Mouse (Mus musculus): ENCODE data around the gene Psmd13. TPM values are rescaled to one million over a fixed set of nuclear protein-coding genes. Genes with fewer than 3 reads are reported as not detected.

The Psmd13 gene
- 10 to 100 TPM; 85.3 to 96.3 (median 89.9) TPM for total RNA-seq (2022)

DNA sequence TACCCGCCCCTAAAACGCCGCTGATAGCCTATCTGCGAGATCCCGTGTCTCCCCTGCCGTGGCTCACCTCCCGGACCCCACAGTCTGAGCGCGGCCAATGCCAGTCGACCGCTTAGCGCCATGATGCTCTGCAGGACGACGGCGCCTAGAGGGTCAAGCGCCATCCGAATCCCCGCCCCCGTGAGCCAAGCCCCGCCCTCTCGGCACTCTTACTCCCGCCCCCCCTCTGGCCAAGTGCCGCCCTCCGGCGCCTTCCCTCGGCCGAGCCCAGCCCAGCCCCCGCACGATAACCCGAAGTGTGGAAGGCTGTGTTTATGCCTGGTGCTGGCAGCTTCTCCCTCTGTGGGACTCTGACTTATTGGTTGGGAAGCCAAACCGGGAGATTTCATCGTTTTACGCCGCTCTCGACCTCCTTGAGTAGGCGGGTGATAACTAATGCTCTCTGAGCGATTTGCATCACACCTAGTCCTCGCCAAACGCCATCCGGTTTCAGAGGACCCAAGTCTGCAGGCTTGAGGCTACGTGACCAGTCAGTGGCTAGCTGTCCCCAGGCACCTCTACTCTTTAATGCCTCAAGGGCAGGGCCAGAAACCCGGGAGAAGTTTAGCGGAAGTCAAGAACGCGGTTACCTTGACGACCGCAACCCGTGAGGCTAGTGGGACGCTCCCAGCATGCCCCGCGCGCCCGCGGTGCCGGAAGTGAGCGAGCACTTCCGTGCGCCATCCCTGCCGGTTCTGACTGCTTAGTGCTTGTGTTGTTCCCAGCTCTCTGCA lies at the start of gene Psmd13, which contains the start of gene Sirt3:
TSS of gene Psmd13 (plus strand) at position 273 of the 773 bp plus-strand sequence.
TSS of gene Sirt3 (minus strand) at position 614 of the 773 bp plus-strand sequence.
- peak; percentile 85 to 90 for DNase-seq (ENCODE audit: low spot score in 2 of 2)

DNA sequence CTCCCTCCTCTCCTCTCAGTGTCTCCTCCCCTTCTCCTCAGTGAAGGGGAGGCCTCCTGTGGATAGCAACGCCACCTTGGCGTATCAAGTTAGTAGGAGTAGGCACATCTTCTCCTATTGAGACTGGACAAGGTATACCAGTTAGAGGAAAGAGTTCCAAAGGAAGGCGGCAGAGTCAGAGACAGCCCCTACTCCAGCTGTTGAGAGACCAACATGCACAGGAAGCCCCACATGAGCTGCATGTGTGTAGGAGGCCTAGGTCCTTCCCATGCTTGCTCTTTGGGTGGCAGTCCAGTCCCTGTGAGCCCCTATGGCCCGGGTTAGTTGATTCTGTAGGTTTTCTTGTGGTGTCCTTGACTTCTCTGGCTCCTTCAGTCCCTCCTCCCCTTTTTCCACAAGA lies 48.4 kb upstream of the Psmd13 start:
- no peak for DNase-seq (ENCODE audit: low spot score in 2 of 2)

DNA sequence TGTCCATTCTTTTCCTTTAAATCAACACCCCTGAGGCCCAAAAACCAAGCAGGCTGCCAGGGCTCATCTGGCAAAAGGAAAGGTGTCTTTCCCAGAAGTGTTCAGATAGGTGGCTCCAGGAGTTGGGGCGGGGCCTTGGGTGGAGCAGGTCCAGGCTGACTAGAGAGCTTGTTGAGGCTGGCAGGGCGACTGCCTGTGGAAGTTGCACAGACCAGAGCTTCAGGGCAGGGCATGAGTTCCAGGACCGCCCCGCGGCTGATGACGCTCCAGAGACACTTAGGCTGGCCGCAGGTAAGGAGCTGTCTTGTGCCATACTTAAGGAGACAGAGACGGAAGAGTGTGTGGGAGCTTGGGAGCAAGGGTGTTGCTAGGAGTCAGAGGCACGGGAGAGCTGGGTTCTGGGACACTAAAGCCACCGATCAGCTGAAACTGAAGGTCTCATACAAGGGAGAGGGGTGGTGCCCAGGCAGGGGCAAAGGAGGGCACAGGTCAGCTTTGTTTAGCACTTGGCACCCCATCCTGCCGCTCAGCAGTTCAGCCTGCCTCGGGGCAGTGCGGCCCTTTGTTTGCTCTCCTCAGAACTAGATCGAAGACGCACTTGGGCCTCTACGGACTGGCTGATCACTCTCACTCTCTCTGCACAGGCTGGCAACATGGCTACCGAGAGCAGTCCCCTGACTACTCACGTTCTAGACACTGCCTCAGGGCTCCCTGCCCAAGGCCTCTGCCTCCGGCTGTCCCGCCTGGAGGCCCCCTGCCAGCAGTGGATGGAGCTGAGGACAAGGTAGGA lies 46.6 kb upstream of the Psmd13 start, which contains the start of gene Urah:
TSS of gene Urah (plus strand) at position 51 of the 790 bp plus-strand sequence.
- DNase-seq (ENCODE audit: low spot score in 2 of 2) = no peak

DNA sequence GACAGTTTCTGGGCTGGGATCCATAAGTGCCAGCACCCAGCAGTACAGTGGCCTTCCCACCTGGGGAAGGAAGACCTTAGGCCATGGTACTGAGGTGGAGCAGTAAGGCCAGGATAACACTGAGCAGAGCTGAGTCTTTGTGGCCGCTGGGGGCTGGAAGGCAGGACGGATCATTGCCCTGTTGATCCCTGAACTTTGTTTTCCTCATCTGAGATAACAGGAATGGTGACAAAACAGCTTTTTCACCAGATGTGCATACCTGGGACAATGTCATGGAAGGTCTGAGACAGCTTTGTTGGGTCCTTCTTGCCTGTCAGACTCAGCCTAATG lies 46.0 kb upstream of the Psmd13 start:
- no peak for DNase-seq (ENCODE audit: low spot score in 2 of 2)

DNA sequence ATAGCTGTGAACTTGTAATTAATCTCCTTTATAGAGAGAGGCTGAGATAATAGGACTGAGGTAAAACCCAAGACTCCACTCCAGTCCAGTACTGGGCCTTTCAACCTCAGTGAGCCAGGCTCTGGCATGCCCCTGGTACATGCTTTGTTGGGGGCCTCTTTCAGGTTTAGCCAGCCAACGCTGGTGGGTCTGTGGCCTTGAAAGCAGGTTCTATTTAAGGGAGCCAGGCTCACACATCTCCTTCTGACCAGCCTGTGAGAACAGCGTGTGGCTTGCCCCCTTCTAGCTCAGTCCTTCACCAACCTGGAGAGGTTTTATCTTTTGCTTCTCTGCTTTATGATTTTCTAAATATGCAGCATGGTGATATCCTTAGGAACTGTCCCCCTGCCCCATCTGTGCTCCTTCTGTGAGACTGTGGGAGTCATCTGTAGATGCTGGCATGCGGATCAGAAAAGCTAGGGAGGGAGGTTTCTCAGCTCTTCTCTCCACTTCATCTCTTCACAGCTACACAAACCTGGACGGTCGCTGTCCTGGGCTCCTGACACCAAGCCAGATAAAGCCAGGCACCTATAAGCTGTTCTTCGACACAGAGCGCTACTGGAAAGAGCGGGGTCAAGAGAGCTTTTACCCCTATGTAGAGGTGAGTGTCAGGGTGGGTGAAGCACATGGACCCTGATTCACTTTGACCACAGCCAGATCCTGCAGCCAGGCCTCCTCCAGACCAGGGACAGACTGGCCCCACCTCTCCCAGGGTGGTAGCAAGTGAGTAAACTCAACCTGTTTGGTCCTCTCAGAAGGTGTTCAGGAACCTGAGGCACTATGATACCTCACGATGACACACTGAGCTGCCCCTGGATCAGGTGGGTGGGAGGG lies 45.3 kb upstream of the Psmd13 start:
- DNase-seq (ENCODE audit: low spot score in 2 of 2) = no peak

DNA sequence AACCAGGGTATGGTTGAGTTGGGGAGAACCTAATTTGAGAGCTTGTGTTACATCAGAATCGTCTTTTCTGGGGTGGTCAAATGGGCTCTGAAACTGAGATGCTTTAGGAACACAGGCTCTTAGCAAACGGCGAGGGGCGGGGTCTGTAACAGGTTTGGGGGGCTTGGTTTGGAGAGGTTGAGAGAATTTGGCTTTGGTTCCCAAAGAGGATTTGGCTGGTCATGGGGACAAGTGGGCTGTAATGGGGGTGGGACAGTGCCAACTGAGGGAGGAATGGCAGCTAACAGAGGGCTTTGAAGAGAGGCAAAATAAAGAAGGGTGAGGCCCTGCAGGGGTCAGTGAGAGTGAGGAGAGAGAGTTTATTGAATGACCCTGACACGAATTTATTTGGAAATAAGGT lies 42.2 kb upstream of the Psmd13 start:
- DNase-seq (ENCODE audit: low spot score in 2 of 2) = no peak

DNA sequence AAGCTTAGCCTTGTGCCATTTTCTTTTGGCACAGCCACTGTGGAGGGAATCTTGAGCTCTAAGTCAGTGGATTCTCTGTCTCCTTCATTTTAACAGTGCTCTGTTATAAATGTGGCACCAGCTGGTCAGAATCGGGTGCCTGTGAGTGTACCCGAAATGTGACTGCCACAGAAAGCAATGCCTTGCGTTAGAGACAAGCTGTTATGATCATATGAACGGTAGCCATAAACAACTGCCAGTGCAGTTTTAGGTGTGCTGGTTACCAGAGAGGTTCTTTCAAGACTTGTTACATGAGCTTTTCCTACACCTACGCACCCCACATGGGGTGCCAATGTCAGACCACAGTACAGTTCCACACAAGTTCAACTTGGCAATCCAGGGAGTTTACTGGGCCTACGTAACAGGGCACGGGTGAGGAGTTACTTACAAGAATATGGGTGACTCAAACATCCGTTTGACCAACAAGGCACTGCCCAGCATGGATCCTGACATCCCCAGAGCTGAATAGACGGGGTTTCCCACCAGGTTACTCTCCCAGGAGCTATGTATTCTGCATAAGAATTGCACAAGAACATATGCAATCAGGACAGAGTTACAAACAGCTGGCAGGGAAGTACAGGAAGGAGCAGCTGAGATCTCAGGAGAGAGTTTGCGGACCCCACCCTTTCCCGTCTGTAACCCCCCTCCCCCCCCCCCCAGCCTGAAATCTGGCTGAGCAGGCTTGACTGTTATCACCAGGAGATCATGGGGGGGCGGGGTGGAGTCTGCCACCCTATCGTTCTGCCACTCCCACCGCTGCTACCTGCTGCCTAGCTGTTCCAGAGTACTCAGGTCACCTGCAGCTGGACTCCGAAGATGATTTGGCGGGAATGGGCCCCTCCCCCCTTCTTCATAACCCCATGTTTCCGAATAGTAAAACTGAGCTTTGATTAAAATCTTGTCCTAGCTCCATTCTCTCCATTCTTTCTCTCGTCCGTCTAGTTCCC lies 40.7 kb upstream of the Psmd13 start:
- no peak for DNase-seq (ENCODE audit: low spot score in 2 of 2)

DNA sequence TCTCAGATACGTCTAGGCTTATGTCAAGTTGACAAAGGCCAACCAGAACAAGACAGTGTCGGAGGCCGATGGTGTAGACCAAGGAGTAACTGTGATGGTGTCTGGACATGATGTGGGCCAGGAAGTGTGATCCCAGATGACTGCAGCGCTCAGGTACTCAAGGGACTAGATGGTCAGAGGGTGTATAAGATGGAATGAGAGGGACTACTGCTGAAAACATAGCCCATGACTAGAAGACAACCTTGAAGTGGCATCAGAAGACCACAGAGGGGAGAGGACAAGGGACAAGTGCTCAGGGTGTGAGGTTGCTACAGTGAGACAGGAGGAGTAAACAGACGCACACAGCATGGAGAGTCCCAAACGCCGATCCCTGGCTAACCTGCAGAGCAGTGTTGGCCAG lies 38.0 kb upstream of the Psmd13 start:
- no peak for DNase-seq (ENCODE audit: low spot score in 2 of 2)

DNA sequence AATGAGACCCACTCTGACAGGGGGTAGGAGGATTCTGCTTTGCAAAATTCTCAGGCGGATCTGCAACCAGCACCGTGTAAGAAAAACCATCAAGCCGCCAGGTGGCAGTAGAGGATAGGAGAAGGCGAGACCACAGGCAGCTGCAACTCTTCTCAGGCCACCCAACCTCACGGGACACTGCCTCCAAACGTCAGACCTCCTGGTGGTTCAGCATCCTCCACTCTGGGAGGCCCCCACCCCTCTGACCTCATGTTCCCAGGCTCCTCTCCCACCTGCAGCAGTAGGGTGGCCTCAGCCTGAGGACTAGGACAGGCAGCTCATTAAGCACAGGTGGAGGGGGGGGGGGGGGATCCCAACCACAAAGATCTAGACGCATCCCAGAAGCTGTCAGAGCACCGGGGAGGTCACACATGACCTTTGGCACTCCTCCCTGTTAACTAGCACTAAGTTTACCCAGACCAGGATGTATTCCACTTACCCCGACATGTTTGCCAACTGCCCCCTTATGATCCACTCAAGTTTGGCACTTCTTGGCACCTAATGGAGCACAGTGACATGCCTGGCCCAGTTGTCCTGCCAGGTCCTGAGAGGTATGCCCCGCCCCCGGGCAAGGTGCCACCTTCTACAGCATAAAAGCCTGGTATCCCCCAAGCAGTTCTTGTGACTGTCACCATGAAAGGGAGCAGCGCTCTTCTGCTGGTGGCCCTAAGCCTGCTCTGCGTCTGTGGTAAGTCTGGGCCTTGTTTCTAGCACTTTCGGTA lies 36.7 kb upstream of the Psmd13 start, which contains the start of gene Scgb1c1:
TSS of gene Scgb1c1 (plus strand) at position 643 of the 761 bp plus-strand sequence.
- peak; percentile 74 to 78 for DNase-seq (ENCODE audit: low spot score in 2 of 2)

DNA sequence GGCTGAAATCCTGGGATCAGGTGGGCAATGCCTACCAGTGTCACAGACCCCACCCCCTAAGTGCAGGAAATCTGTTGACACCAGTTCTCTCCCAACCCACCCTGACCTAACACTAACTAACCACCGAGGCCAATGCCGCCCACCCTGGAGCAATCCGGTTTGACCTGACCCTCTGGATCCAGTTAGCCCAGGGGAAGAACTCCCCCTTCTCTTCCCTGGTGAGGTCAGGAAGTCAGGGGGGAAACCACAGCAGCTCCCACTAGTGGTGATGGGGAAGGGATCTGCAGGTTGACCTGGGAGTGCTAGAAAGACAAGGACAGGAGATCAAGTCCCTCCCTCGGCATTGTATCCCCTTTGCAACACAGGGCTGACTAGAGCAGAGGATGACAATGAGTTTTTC lies 36.1 kb upstream of the Psmd13 start:
- no peak for DNase-seq (ENCODE audit: low spot score in 2 of 2)

DNA sequence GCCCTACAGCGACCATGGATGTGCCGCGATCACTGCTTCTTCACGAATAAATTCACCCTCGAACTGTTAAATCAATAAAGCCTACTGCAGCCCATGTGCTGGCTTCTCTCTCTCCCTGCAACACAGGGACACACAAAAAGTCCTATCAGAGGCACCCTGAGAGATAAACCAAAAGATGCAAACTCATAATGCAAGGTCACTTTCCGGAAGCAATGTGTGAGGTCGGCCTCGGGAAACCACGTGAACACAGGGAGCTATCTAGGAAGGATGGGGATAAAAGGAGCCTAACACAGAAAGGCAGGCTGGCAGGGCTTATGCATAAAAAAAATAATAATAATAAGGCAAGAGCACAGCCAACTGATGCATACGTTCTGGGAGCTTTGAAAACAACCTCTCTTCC lies 35.1 kb upstream of the Psmd13 start:
- DNase-seq (ENCODE audit: low spot score in 2 of 2) = no peak

DNA sequence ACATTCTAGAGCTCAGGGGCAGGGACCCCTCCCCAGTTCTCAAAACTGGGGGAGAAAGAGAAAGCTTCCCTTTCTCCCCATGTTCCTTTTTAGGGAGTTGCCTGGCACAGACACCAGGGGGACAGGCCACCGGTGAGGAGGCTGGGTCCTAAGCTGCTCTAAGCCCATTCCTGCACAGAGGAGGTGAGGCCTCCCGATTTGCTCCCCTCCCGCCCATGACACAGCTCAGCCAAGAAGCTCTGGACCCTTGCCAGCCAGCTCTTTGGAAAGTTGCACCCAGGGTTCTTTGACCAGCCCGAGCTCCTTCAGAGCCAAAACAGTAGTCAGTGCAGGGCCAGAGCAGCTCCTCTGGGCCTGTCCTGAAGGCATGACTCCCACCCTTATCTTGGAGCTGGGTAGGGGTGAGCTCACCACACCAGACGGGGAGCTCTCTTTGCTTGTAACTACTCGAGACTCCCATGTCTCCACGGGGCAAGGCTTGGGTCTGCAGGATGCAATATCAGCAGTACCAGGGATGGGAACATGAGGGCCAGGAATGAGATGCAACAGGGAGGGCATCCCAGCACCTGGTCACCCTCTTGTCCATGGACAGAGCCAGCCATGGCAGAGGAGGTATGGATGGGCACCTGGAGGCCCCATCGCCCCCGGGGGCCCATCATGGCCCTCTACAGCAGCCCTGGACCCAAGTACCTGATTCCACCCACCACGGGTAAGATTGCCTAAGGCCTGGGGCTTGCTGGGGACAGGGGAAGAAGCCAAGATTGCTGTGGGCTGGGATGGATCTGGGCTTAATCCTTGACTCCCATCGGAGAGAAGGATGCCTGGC lies 33.8 kb upstream of the Psmd13 start, which contains the start of gene Odf3:
TSS of gene Odf3 (plus strand) at position 51 of the 826 bp plus-strand sequence.
- DNase-seq (ENCODE audit: low spot score in 2 of 2) = no peak

DNA sequence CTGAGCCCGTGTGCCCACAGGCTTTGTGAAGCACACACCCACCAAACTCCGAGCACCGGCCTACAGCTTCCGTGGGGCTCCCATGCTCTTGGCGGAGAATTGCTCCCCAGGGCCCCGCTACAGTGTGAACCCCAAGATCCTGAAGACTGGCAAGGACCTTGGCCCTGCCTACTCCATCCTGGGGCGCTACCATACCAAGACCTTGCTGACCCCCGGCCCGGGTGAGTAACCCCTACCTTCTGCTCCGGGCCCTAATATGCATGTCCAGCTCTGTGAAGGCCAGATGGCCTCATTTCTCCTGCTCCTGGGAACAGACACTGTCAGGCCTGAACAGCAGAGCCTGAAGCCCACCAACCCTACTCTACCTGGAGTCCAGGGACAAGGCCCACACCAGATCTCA lies 33.2 kb upstream of the Psmd13 start:
- no peak for DNase-seq (ENCODE audit: low spot score in 2 of 2)

DNA sequence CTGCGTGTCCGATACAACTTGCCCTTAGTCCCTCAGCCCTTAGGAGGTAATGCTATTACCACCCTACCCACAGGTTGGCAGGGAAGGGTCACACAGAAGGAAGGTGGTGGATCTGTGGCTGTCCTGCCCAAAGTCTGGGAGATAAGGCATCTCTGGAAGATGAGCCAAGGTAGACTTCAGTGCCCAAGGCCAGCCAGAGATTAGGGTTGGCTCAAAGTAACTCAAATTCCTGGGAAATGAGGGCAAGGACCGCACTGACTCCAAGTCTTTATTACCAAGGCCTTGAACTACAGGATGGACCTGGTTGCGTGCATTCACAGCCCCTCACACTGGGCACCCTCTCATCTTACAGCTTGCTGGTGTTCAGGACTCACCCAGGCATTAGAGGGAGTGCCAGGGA lies 29.9 kb upstream of the Psmd13 start:
- DNase-seq (ENCODE audit: low spot score in 2 of 2) = no peak

DNA sequence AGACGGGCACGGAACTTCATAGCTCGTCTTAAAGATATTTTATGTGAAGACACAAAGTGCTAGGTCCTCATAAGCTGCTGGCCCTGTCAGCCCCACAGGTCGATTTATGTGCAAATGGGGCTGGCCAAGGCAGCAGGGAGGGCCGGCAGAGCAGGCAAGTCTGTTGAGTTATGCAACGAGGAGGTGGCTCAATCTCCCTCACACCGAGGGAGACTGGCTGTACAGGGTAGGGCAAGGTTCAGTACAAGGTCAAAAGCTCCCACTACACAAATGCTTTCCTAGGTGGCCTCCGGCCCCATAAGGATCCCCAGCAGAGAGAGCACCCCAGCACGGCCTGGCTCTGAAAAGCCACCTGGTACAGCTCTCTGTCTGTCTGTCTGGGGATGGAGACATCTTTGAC lies 28.4 kb upstream of the Psmd13 start:
- DNase-seq (ENCODE audit: low spot score in 2 of 2) = no peak

DNA sequence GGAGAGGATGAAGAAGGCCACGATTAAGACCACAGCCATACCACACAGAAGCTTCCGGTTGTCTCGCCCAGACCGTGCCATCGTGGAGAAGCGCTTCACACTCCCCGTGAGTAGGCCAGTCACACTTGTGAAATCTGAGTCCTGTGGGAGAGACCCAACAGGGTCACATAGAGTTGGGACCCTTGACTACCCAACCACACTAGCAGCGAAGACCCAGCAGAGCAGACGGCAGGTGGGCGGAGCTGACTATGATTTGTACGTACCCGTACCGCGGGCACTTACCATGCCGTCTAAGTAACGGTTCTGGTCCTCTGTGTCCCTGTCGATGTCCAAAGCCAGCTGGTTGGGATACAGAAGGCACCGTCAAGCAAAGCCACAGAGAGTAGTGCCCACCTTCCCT lies 27.3 kb upstream of the Psmd13 start:
- DNase-seq (ENCODE audit: low spot score in 2 of 2) = no peak

DNA sequence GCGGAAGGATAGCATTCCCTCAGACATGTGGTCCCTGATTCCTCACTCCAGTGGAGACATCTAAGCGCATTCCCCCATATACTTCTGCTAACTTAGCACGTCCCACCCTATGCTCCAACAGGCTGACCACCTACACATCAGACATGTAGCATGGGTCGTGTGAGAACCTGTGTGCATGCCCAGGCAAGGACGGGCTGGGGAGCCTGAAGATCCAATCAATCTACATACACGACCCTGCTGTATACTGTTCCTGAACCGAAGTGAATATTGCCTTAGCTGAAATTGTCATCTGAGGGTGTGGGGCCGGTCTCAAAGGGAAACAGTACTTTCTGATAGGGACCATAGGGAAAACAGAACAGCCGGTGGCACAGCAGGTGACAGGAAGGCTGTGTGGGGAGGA lies 26.6 kb upstream of the Psmd13 start:
- no peak for DNase-seq (ENCODE audit: low spot score in 2 of 2)
